Mouse (Mus musculus): Measurements from ENCODE around the gene Fam185a. TPM values are rescaled to one million over a fixed set of nuclear protein-coding genes. Genes with fewer than 3 reads are reported as not detected.

The Fam185a gene
- polyA plus RNA-seq (2012; rRNA removed) = 4.0 and 6.5 TPM in 2 replicates

GRCm38 (mm10) chr5:21424614-21425602 is at the start of gene Fam185a, which contains the start of gene Ccdc146:
Gene Fam185a (plus strand): TSS chr5:21424958.
Gene Ccdc146 (minus strand): TSS chr5:21424677.

Other genes with a start within 250 kb of the Fam185a start
- gene Gsap, start 238.7 kb upstream of the Fam185a start, polyA plus RNA-seq (2012; rRNA removed) = 2.2 and 2.4 TPM in 2 replicates
- 44.0 and 63.5 TPM in 2 replicates for gene Fgl2, start 52.3 kb upstream of the Fam185a start, polyA plus RNA-seq (2012; rRNA removed)
- gene Ccdc146, start 281 bp upstream of the Fam185a start, polyA plus RNA-seq (2012; rRNA removed) = 1.5 TPM in 2 replicates
- 15.3 and 17.1 TPM in 2 replicates for gene Lrrc17, start 118.6 kb downstream of the Fam185a start, polyA plus RNA-seq (2012; rRNA removed)
- 1.0 and 1.7 TPM in 2 replicates for gene Fbxl13, start 220.7 kb downstream of the Fam185a start, polyA plus RNA-seq (2012; rRNA removed)
- gene Armc10, start 220.9 kb downstream of the Fam185a start, polyA plus RNA-seq (2012; rRNA removed) = 57.2 and 418 TPM in 2 replicates